Mouse (Mus musculus): Measurements from ENCODE around the gene Polr2b. TPM values are rescaled to one million over a fixed set of nuclear protein-coding genes. Genes with fewer than 3 reads are reported as not detected.

Polr2b gene
- total and polyA plus RNA-seq, 3 experiments = 3.7 to 179 (median 148) TPM

GRCm38 (mm10) chr5:77307821-77308553, 2.0 kb upstream of the Polr2b start:
- Histone ChIP-seq H3K36me3 (replicated peaks) (peaks cover 55% of the 10 kb centered on the region), H3K4me3 (ENCODE audit: low read depth, low read length) (peak overlapping the region; percentile 98), H3K27me3 (ENCODE audit: insufficient read depth, low read length) (no peaks in the 10 kb centered on the region), H3K4me1 (ENCODE audit: insufficient read depth, low read depth, low read length) (peaks cover 35% of the 10 kb centered on the region), H3K9me3 (replicated peaks) (no peaks in the 10 kb centered on the region)
- ATAC-seq (ENCODE audit: extremely low read depth, insufficient number of reproducible peaks, low FRiP score, poor library complexity, severe bottlenecking) = no peak
- TF ChIP-seq CTCF (IDR thresholded peaks at IDR 0.05; ENCODE audit: low read depth, low read length) = no peak
- no peak for TF ChIP-seq TAL1 (conservative IDR thresholded peaks at IDR 0.05; ENCODE audit: low read depth, low read length)
- TF ChIP-seq GATA2 (IDR thresholded peaks at IDR 0.05; ENCODE audit: borderline replicate concordance, low read depth, low read length) = no peak
- TF ChIP-seq GATA1 (IDR thresholded peaks at IDR 0.05; ENCODE audit: borderline replicate concordance, low read length) = no peak
- no peak for TF ChIP-seq POLR2AphosphoS5 (IDR thresholded peaks at IDR 0.05; ENCODE audit: insufficient replicate concordance, low read depth, low read length)
- DNase-seq (ENCODE audit: low spot score) = no peak

GRCm38 (mm10) chr5:77309051-77309906, 668 bp upstream of the Polr2b start:
- Histone ChIP-seq H3K9me3 (replicated peaks) (no peaks in the 10 kb centered on the region), H3K4me1 (ENCODE audit: insufficient read depth, low read depth, low read length) (peaks cover 38% of the 10 kb centered on the region), H3K4me3 (ENCODE audit: low read depth, low read length) (peak overlapping the region; percentile 98), H3K36me3 (replicated peaks) (peaks cover 60% of the 10 kb centered on the region), H3K27me3 (ENCODE audit: insufficient read depth, low read length) (no peaks in the 10 kb centered on the region)
- DNase-seq (ENCODE audit: low spot score) = peak; percentile 48
- no peak for TF ChIP-seq TAL1 (conservative IDR thresholded peaks at IDR 0.05; ENCODE audit: low read depth, low read length)
- TF ChIP-seq GATA2 (IDR thresholded peaks at IDR 0.05; ENCODE audit: borderline replicate concordance, low read depth, low read length) = no peak
- no peak for TF ChIP-seq GATA1 (IDR thresholded peaks at IDR 0.05; ENCODE audit: borderline replicate concordance, low read length)
- TF ChIP-seq POLR2AphosphoS5 (IDR thresholded peaks at IDR 0.05; ENCODE audit: insufficient replicate concordance, low read depth, low read length) = no peak
- TF ChIP-seq CTCF (IDR thresholded peaks at IDR 0.05; ENCODE audit: low read depth, low read length) = no peak
- no peak for ATAC-seq (ENCODE audit: extremely low read depth, insufficient number of reproducible peaks, low FRiP score, poor library complexity, severe bottlenecking)

- no peaks in the 10 kb centered on the region for H3K27me3 ChIP-seq (ENCODE audit: insufficient read depth, low read length)
- H3K9me3 ChIP-seq (replicated peaks) = no peaks in the 10 kb centered on the region
- ATAC-seq (ENCODE audit: extremely low read depth, insufficient number of reproducible peaks, low FRiP score, poor library complexity, severe bottlenecking) = no peak
- no peak for TF ChIP-seq TAL1 (conservative IDR thresholded peaks at IDR 0.05; ENCODE audit: low read depth, low read length)
- no peak for TF ChIP-seq GATA1 (IDR thresholded peaks at IDR 0.05; ENCODE audit: borderline replicate concordance, low read length)
- TF ChIP-seq POLR2AphosphoS5 (IDR thresholded peaks at IDR 0.05; ENCODE audit: insufficient replicate concordance, low read depth, low read length) = no peak
- no peak for TF ChIP-seq CTCF (IDR thresholded peaks at IDR 0.05; ENCODE audit: low read depth, low read length)
- no peak for TF ChIP-seq GATA2 (IDR thresholded peaks at IDR 0.05; ENCODE audit: borderline replicate concordance, low read depth, low read length)
- H3K4me1 ChIP-seq (ENCODE audit: insufficient read depth, low read depth, low read length) = peaks cover 16% of the 10 kb centered on the region
- H3K36me3 ChIP-seq (replicated peaks) = peaks cover 65% of the 10 kb centered on the region
- DNase-seq (ENCODE audit: low spot score) = no peak
- H3K4me3 ChIP-seq (ENCODE audit: low read depth, low read length) = no peak overlapping the region
Observed at GRCm38 (mm10) chr5:77314206-77314605, 4.3 kb downstream of the Polr2b start.

- Histone ChIP-seq H3K9me3 (replicated peaks) (no peaks in the 10 kb centered on the region), H3K36me3 (replicated peaks) (peaks cover 71% of the 10 kb centered on the region), H3K4me1 (ENCODE audit: insufficient read depth, low read depth, low read length) (peaks cover 13% of the 10 kb centered on the region), H3K4me3 (ENCODE audit: low read depth, low read length) (no peak overlapping the region), H3K27me3 (ENCODE audit: insufficient read depth, low read length) (no peaks in the 10 kb centered on the region)
- no peak for DNase-seq (ENCODE audit: low spot score)
- ATAC-seq (ENCODE audit: extremely low read depth, insufficient number of reproducible peaks, low FRiP score, poor library complexity, severe bottlenecking) = no peak
- TF ChIP-seq CTCF (IDR thresholded peaks at IDR 0.05; ENCODE audit: low read depth, low read length) (no peak), GATA2 (IDR thresholded peaks at IDR 0.05; ENCODE audit: borderline replicate concordance, low read depth, low read length) (no peak), POLR2AphosphoS5 (IDR thresholded peaks at IDR 0.05; ENCODE audit: insufficient replicate concordance, low read depth, low read length) (no peak), TAL1 (conservative IDR thresholded peaks at IDR 0.05; ENCODE audit: low read depth, low read length) (no peak), GATA1 (IDR thresholded peaks at IDR 0.05; ENCODE audit: borderline replicate concordance, low read length) (no peak)
Observed at GRCm38 (mm10) chr5:77314986-77315385, 5.0 kb downstream of the Polr2b start.

- H3K9me3 ChIP-seq (replicated peaks) = no peaks in the 10 kb centered on the region
- DNase-seq (ENCODE audit: low spot score) (no peak), ATAC-seq (ENCODE audit: extremely low read depth, insufficient number of reproducible peaks, low FRiP score, poor library complexity, severe bottlenecking) (no peak)
- H3K4me3 ChIP-seq (ENCODE audit: low read depth, low read length) = no peak overlapping the region
- H3K36me3 ChIP-seq (replicated peaks) = peaks cover 95% of the 10 kb centered on the region
- H3K27me3 ChIP-seq (ENCODE audit: insufficient read depth, low read length) = no peaks in the 10 kb centered on the region
- no peaks in the 10 kb centered on the region for H3K4me1 ChIP-seq (ENCODE audit: insufficient read depth, low read depth, low read length)
- TF ChIP-seq TAL1 (conservative IDR thresholded peaks at IDR 0.05; ENCODE audit: low read depth, low read length) (no peak), GATA1 (IDR thresholded peaks at IDR 0.05; ENCODE audit: borderline replicate concordance, low read length) (no peak), POLR2AphosphoS5 (IDR thresholded peaks at IDR 0.05; ENCODE audit: insufficient replicate concordance, low read depth, low read length) (no peak), GATA2 (IDR thresholded peaks at IDR 0.05; ENCODE audit: borderline replicate concordance, low read depth, low read length) (no peak), CTCF (IDR thresholded peaks at IDR 0.05; ENCODE audit: low read depth, low read length) (no peak)
Observed at GRCm38 (mm10) chr5:77324936-77325335, 15.0 kb downstream of the Polr2b start.

- Histone ChIP-seq H3K9me3 (replicated peaks) (no peaks in the 10 kb centered on the region), H3K36me3 (replicated peaks) (peaks cover 87% of the 10 kb centered on the region), H3K4me1 (ENCODE audit: insufficient read depth, low read depth, low read length) (no peaks in the 10 kb centered on the region), H3K27me3 (ENCODE audit: insufficient read depth, low read length) (no peaks in the 10 kb centered on the region), H3K4me3 (ENCODE audit: low read depth, low read length) (no peak overlapping the region)
- TF ChIP-seq POLR2AphosphoS5 (IDR thresholded peaks at IDR 0.05; ENCODE audit: insufficient replicate concordance, low read depth, low read length) (no peak), TAL1 (conservative IDR thresholded peaks at IDR 0.05; ENCODE audit: low read depth, low read length) (no peak), CTCF (IDR thresholded peaks at IDR 0.05; ENCODE audit: low read depth, low read length) (no peak), GATA2 (IDR thresholded peaks at IDR 0.05; ENCODE audit: borderline replicate concordance, low read depth, low read length) (no peak), GATA1 (IDR thresholded peaks at IDR 0.05; ENCODE audit: borderline replicate concordance, low read length) (no peak)
- DNase-seq (ENCODE audit: low spot score) (no peak), ATAC-seq (ENCODE audit: extremely low read depth, insufficient number of reproducible peaks, low FRiP score, poor library complexity, severe bottlenecking) (no peak)
Observed at GRCm38 (mm10) chr5:77330154-77330553, 20.2 kb downstream of the Polr2b start.

All from G1E (cell line).